Mouse (Mus musculus) cortical plate, adult 2 months (tissue): ENCODE measurements around the gene Rnf26.

Experiments used
- CTCF ChIP-seq: fragments of 200-500 bp; IDR thresholded peaks from 2 replicates; pipeline ENCODE4 v1.5.1; 2011; ENCODE audit warnings: mild to moderate bottlenecking, control low read depth, low read length; ENCODE audit not compliant: insufficient read depth; ENCODE audit errors: extremely low read depth
- POLR2A ChIP-seq: fragments of 200-500 bp; IDR thresholded peaks from 2 replicates; pipeline ENCODE4 v1.6.1; 2011; ENCODE audit warnings: mild to moderate bottlenecking, low read length, control low read depth; ENCODE audit not compliant: insufficient read depth; ENCODE audit errors: extremely low read depth

DNA sequence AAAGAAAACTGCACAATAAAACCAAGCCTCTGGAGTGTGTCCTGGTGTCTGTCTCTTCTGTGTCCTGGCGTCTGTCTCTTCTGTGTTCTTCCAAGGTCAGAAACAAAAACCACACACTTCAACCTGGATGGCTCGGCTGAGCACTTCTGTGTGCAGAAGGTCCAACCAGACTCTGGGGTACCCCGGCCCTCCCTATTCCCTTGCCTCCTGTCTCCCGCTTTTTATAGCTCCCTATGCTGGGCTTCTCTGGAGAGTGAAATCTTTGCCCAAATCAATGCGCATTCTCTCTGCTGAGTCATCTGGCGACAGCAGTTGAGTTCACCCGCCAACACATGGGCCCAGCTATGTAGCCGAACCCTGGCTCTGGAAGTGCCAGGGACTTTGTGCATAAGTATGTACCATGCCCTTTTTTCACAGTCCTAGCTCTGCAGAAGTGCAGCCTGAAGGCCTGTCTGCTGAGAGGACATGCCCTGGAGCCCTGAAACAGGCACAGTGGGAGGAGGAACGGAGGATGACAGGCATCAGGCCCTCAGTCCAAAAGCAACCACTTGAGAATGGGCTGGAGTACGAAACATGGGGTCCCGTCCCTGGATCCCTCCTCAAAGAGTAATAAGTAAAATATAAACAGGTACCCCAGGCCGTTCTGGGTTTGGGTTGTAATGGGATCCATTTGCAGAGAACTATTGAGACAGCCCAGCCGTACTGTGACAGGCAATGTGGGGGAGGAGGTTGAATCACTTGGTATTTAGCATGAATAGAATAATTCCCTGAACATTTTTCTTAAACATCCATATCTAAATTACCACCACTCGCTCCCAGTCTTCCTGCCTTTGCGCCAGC lies 64.6 kb downstream of the Rnf26 start:
- no peak for TF ChIP-seq CTCF
- peak; percentile 41; the same call in 1 of the 2 replicates for TF ChIP-seq POLR2A
